Mouse (Mus musculus): Measurements from ENCODE around the gene Ndufb5. TPM values are rescaled to one million over a fixed set of nuclear protein-coding genes. Genes with fewer than 3 reads are reported as not detected.
"Not testable (repeated sequence)": the region's sequence is repeated elsewhere in the genome, so short reads cannot be mapped to it uniquely, and the experiment has no call there.

The Ndufb5 gene
- polyA plus RNA-seq, 1 experiment from 2014 or later = 277 TPM

GRCm38 (mm10) chr3:32742276-32742780, 5.5 kb downstream of the Ndufb5 start:
- no peak overlapping the region for H3K9ac ChIP-seq
- ATAC-seq (ENCODE audit: low FRiP score) = no peak
- H3K27me3 ChIP-seq = no peaks in the 10 kb centered on the region
- H3K4me1 ChIP-seq = peaks cover 14% of the 10 kb centered on the region
- no peaks in the 10 kb centered on the region for H3K9me3 ChIP-seq
- peaks cover 35% of the 10 kb centered on the region for H3K36me3 ChIP-seq (replicated peaks)
- 85% methylated on average over 2 of the region's 2 CpGs for WGBS
- no peak overlapping the region for H3K4me2 ChIP-seq
- H3K4me3 ChIP-seq (replicated peaks) = no peak overlapping the region
- H3K27ac ChIP-seq = no peak overlapping the region

- Histone ChIP-seq H3K4me1 (no peaks in the 10 kb centered on the region), H3K9me3 (no peaks in the 10 kb centered on the region), H3K4me3 (replicated peaks) (no peak overlapping the region), H3K36me3 (replicated peaks) (peaks cover 54% of the 10 kb centered on the region), H3K9ac (no peak overlapping the region), H3K27me3 (no peaks in the 10 kb centered on the region), H3K4me2 (no peak overlapping the region), H3K27ac (no peak overlapping the region)
- WGBS = 97% methylated on average over 6 of the region's 6 CpGs
- ATAC-seq (ENCODE audit: low FRiP score) = no peak
These were observed 8.2 kb downstream of the Ndufb5 start for GRCm38 (mm10) chr3:32745001-32745400.

- H3K9me3 ChIP-seq; H3K4me2 ChIP-seq; ATAC-seq (ENCODE audit: low FRiP score); H3K27ac ChIP-seq; H3K27me3 ChIP-seq; H3K4me3 ChIP-seq (replicated peaks); H3K9ac ChIP-seq; H3K4me1 ChIP-seq: not testable (repeated sequence)
- peaks cover 58% of the 10 kb centered on the region for H3K36me3 ChIP-seq (replicated peaks)
These were observed 8.6 kb downstream of the Ndufb5 start for GRCm38 (mm10) chr3:32745426-32745825.

DNA sequence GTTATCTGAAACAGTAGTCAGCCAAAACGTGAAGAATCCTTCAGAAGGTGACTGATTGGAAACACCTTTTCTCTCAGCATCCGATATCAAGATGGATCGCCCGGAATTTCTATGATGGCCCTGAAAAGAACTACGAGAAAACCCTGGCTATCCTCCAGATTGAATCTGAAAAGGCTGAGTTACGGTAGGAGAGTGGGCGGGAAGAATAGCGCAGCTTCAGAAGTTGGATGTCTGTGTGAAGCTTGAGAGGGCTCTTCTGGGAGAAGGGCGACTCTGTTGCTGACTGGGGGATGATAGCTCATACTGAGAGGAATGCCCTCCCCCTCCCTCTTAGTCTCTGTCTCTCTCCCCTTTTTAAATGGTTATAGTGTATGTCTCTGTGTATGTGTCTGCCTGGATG, 11.6 kb downstream of the Ndufb5 start:
- no peak for ATAC-seq (ENCODE audit: low FRiP score)
- H3K9ac ChIP-seq = no peak overlapping the region
- no peaks in the 10 kb centered on the region for H3K27me3 ChIP-seq
- no peak overlapping the region for H3K27ac ChIP-seq
- no peaks in the 10 kb centered on the region for H3K4me1 ChIP-seq
- H3K9me3 ChIP-seq = no peaks in the 10 kb centered on the region
- H3K4me3 ChIP-seq (replicated peaks) = no peak overlapping the region
- WGBS = 93% methylated on average over 9 of the region's 9 CpGs
- H3K4me2 ChIP-seq = no peak overlapping the region
- H3K36me3 ChIP-seq (replicated peaks) = peaks cover 76% of the 10 kb centered on the region

DNA sequence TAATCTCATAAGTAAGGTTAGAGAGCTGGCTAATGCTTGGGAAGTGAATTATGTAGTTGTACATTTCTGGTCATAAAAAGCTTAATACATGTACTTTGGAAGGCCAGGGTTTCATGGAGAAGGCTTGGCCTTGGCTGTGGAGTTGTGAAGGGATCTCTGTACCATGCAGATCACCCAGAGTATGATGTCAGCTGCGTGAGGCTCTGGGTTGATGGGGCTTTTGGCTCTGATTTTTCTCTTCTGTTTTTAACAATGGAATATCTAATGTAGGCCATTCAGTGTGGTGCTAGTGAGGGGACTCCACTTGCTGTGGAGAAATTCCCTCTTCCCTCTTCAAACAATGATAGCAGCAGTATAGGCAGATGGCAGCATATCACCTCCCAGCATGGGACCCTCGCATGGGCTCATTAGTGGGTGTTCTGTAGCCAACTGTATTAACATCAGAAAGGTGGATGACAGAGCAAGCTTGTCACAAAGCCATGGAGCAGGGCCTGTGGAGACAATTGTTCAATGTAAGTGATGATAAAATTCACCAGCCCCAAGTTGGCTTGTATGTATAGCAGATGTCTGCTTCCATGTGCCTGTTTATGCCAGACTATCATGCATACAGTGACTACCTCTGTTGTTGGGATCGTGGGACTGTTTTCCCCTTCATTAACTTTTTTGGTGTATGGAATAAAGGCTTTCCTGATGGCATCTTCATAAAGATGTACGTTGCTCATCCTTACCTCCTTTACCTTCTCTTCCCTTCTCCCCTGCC, 13.2 kb downstream of the Ndufb5 start:
- Histone ChIP-seq H3K27ac (no peak overlapping the region), H3K27me3 (no peaks in the 10 kb centered on the region), H3K4me3 (replicated peaks) (no peak overlapping the region), H3K9ac (no peak overlapping the region), H3K36me3 (replicated peaks) (peaks cover 82% of the 10 kb centered on the region), H3K4me1 (no peaks in the 10 kb centered on the region), H3K4me2 (no peak overlapping the region), H3K9me3 (no peaks in the 10 kb centered on the region)
- 80% methylated on average over 4 of the region's 4 CpGs for WGBS
- ATAC-seq (ENCODE audit: low FRiP score) = no peak

- no peaks in the 10 kb centered on the region for H3K27me3 ChIP-seq
- H3K4me2 ChIP-seq = no peak overlapping the region
- no peak overlapping the region for H3K27ac ChIP-seq
- H3K4me3 ChIP-seq (replicated peaks) = no peak overlapping the region
- WGBS = 89% methylated on average over 3 of the region's 3 CpGs
- ATAC-seq (ENCODE audit: low FRiP score) = no peak
- no peak overlapping the region for H3K9ac ChIP-seq
- H3K4me1 ChIP-seq = no peaks in the 10 kb centered on the region
- no peaks in the 10 kb centered on the region for H3K9me3 ChIP-seq
- H3K36me3 ChIP-seq (replicated peaks) = peaks cover 51% of the 10 kb centered on the region
These were observed 17.7 kb downstream of the Ndufb5 start for GRCm38 (mm10) chr3:32754384-32754915.

GRCm38 (mm10) chr3:32759212-32759611, 22.4 kb downstream of the Ndufb5 start:
- H3K27ac ChIP-seq = no peak overlapping the region
- H3K4me1 ChIP-seq = no peaks in the 10 kb centered on the region
- no peaks in the 10 kb centered on the region for H3K27me3 ChIP-seq
- H3K9me3 ChIP-seq = no peaks in the 10 kb centered on the region
- no peak overlapping the region for H3K4me3 ChIP-seq (replicated peaks)
- H3K9ac ChIP-seq = no peak overlapping the region
- H3K36me3 ChIP-seq (replicated peaks) = peaks cover 9% of the 10 kb centered on the region
- no peak overlapping the region for H3K4me2 ChIP-seq
- ATAC-seq (ENCODE audit: low FRiP score) = no peak
- 62% methylated on average over 5 of the region's 5 CpGs for WGBS

GRCm38 (mm10) chr3:32762962-32763361, 26.2 kb downstream of the Ndufb5 start:
- no peak overlapping the region for H3K9ac ChIP-seq
- H3K27me3 ChIP-seq = no peaks in the 10 kb centered on the region
- no peak overlapping the region for H3K4me3 ChIP-seq (replicated peaks)
- H3K4me2 ChIP-seq = no peak overlapping the region
- H3K27ac ChIP-seq = no peak overlapping the region
- H3K9me3 ChIP-seq = no peaks in the 10 kb centered on the region
- 63% methylated on average over 8 of the region's 8 CpGs for WGBS
- no peaks in the 10 kb centered on the region for H3K36me3 ChIP-seq (replicated peaks)
- no peaks in the 10 kb centered on the region for H3K4me1 ChIP-seq
- no peak for ATAC-seq (ENCODE audit: low FRiP score)

- WGBS = 53% methylated on average over 7 of the region's 7 CpGs
- no peak for ATAC-seq (ENCODE audit: low FRiP score)
- H3K27ac ChIP-seq = no peak overlapping the region
- H3K4me1 ChIP-seq = no peaks in the 10 kb centered on the region
- H3K4me2 ChIP-seq = no peak overlapping the region
- no peak overlapping the region for H3K9ac ChIP-seq
- no peaks in the 10 kb centered on the region for H3K9me3 ChIP-seq
- no peak overlapping the region for H3K4me3 ChIP-seq (replicated peaks)
- no peaks in the 10 kb centered on the region for H3K27me3 ChIP-seq
- H3K36me3 ChIP-seq (replicated peaks) = no peaks in the 10 kb centered on the region
These were observed 27.1 kb downstream of the Ndufb5 start for GRCm38 (mm10) chr3:32763902-32764301.

DNA sequence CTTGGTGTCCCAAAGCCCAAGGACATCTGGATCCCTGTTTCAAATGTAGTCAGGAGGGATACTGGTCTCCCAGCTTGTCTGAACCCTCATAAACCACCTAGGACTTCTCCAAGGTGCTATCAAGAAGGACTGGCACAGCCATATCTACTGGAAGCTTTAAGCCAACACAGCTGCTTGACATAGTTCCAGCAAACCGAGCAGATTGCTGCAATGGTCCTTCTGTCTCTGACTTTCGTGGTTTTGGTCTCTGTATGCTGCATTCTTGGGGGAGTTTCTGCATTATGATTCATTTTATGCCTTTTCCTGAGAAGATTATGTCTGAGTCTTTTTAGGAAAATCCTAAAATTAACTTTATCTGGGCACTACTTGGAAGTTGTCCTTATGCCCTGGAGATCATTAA, 34.0 kb downstream of the Ndufb5 start:
- no peaks in the 10 kb centered on the region for H3K4me1 ChIP-seq
- no peak overlapping the region for H3K9ac ChIP-seq
- no peak for ATAC-seq (ENCODE audit: low FRiP score)
- no peak overlapping the region for H3K27ac ChIP-seq
- H3K27me3 ChIP-seq = no peaks in the 10 kb centered on the region
- 88% methylated on average over 2 of the region's 2 CpGs for WGBS
- H3K36me3 ChIP-seq (replicated peaks) = no peaks in the 10 kb centered on the region
- H3K9me3 ChIP-seq = no peaks in the 10 kb centered on the region
- no peak overlapping the region for H3K4me2 ChIP-seq
- H3K4me3 ChIP-seq (replicated peaks) = no peak overlapping the region

Other genes with a start within 250 kb of the Ndufb5 start
- gene Kcnmb3, start 244.8 kb upstream of the Ndufb5 start, polyA plus RNA-seq (2016; fragmentation: Nextera tagmentation; extraction: Ambion mirVana) = 0.22 TPM in 1 of 2 replicates, not detected in the other
- gene Zfp639, start 226.7 kb upstream of the Ndufb5 start, polyA plus RNA-seq (2016; fragmentation: Nextera tagmentation; extraction: Ambion mirVana) = 43.3 and 46.5 TPM in 2 replicates
- gene Mfn1, start 207.5 kb upstream of the Ndufb5 start, polyA plus RNA-seq (2016; fragmentation: Nextera tagmentation; extraction: Ambion mirVana) = 47.9 and 48.0 TPM in 2 replicates
- gene Gnb4, start 120.4 kb upstream of the Ndufb5 start, polyA plus RNA-seq (2016; fragmentation: Nextera tagmentation; extraction: Ambion mirVana) = 34.9 and 40.5 TPM in 2 replicates
- 230 and 232 TPM in 2 replicates for gene Actl6a, start 30.7 kb upstream of the Ndufb5 start, polyA plus RNA-seq (2016; fragmentation: Nextera tagmentation; extraction: Ambion mirVana)
- gene Mrpl47, start 615 bp downstream of the Ndufb5 start, polyA plus RNA-seq (2016; fragmentation: Nextera tagmentation; extraction: Ambion mirVana) = 36.4 and 42.5 TPM in 2 replicates
- 5.1 and 6.3 TPM in 2 replicates for gene Usp13, start 80.6 kb downstream of the Ndufb5 start, polyA plus RNA-seq (2016; fragmentation: Nextera tagmentation; extraction: Ambion mirVana)

Data from forebrain, embryonic 12.5 days (tissue).